Mouse (Mus musculus) kidney, adult 2 months (tissue): Measurements from ENCODE around the gene Gm9803.

Experiments used
- CTCF ChIP-seq: fragments of 200-500 bp; conservative IDR thresholded peaks from 2 replicates; pipeline ENCODE4 v1.5.1; 2011; ENCODE audit warnings: low read depth, mild to moderate bottlenecking, control low read depth, low read length, moderate library complexity, mixed read lengths; ENCODE audit not compliant: insufficient read depth, insufficient read length
- POLR2A ChIP-seq: fragments of 200-500 bp; IDR thresholded peaks from one replicate; pipeline ENCODE4 v1.6.1; 2011; ENCODE audit warnings: low read depth, low read length, control low read depth

DNA sequence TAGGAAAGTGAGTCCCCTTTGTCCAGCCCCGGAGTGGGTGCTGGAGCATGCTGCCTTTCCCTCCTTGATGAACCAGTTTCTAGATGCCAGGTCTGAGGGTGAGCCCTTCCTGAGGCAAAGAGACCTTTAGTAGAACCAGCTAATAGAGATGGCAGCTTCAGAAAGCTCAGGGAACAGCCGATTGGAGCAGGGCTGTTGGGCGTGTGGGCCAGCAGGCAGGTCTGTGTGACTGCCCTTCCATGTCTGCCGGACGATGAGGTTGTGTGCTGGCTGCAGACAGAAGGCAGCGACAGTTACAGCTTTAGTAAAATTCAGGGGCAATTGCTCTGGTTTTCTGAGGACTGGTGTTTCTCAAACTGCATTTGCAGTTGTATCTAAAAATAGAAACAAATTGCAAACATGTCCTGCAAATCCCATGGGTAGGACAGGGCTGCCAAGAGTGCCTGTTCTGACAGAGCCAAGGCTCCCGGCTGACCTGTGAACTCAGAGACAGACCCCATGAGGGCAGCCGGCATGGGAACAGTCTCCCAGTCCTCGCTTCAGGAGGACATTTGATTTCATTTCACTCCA lies 40.4 kb upstream of the Gm9803 start:
- TF ChIP-seq CTCF (no peak), POLR2A (no peak)
